Mouse (Mus musculus) brown adipose tissue, adult 24 weeks (tissue): ENCODE data around the gene Pde12. TPM values are rescaled to one million over a fixed set of nuclear protein-coding genes. Genes with fewer than 3 reads are reported as not detected.
A peak's percentile ranks its signal among the peaks of the same experiment; 100 is the strongest.

Source experiments
- H3K27ac ChIP-seq: fragments of 200-500 bp; replicated peaks from 2 replicates; pipeline ENCODE4 v1.5.1; 2012; ENCODE audit warnings: low read depth, mild to moderate bottlenecking, low read length
- H3K4me1 ChIP-seq: fragments of 200-500 bp; 2 replicates; pipeline ENCODE4 v1.6.1; 2012; ENCODE audit warnings: low read length, mixed read lengths; ENCODE audit not compliant: control insufficient read depth, insufficient read depth, insufficient read length
- H3K4me3 ChIP-seq: fragments of 200-500 bp; 2 replicates; pipeline ENCODE4 v1.5.1; 2012; ENCODE audit warnings: low read depth, mild to moderate bottlenecking, low read length, moderate library complexity; ENCODE audit not compliant: insufficient read depth
- polyA plus RNA-seq: library from polyadenylated mRNA; stranded (reverse); fragments of >200 nt; gene quantifications from 2 replicates; pipeline ENCODE4 v1.2.4, GENCODE M21; 2012; ENCODE audit not compliant: missing spikeins, insufficient read depth, insufficient read length

Gene Pde12
- polyA plus RNA-seq, 1 experiment, result 5.6 TPM

- Histone ChIP-seq H3K4me3 (no peak overlapping the region), H3K27ac (no peak overlapping the region), H3K4me1 (no peaks in the 10 kb centered on the region)
These were observed 7.2 kb downstream of the Pde12 start for GRCm38 (mm10) chr14:26662488-26662887.

- no peaks in the 10 kb centered on the region for H3K4me1 ChIP-seq
- H3K4me3 ChIP-seq, result no peak overlapping the region
- no peak overlapping the region for H3K27ac ChIP-seq
These were observed 7.7 kb downstream of the Pde12 start for GRCm38 (mm10) chr14:26662016-26662415.

DNA sequence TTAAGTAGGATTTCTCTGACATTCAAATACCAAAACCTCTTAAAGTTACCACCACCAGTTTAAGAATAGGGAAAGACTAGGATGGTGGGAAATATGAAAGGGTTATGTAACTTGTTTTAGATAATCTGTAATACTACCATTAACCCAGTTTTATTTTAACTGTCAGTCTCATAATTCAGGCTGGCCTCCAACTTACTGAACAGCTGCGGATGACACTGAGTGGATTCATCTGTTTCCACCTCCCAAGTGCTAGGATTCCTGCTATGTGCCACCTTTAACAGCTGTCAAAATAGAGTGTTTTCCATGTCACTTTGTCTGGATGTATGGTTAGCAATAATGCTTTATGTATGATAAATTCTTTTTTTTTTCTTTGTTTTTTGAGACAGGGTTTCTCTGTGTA, 9.4 kb downstream of the Pde12 start:
- no peak overlapping the region for H3K27ac ChIP-seq
- no peak overlapping the region for H3K4me3 ChIP-seq
- H3K4me1 ChIP-seq, result no peaks in the 10 kb centered on the region

DNA sequence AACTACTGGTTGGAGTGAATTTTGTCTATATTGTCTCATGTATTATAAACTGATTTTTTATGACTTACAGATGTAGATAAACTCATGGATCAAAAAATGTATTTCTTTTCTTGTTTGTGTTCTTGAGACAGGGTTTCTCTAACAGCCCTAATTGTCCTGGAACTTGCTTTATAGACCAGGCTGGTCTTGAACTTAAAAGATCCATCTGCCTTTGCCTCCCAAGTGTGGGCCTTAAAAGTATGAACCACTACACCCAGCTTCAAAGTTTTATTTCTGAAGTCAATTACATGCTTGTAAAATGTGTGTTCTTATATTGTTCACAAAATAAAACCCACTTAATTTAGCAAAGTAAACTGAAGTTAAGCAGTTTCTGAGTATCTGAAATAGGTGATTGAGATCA, 11.5 kb downstream of the Pde12 start:
- Histone ChIP-seq H3K4me1 (no peaks in the 10 kb centered on the region), H3K27ac (no peak overlapping the region), H3K4me3 (no peak overlapping the region)

- H3K4me1 ChIP-seq, result peaks cover 5% of the 10 kb centered on the region
- H3K4me3 ChIP-seq, result no peak overlapping the region
These were observed 17.8 kb downstream of the Pde12 start for GRCm38 (mm10) chr14:26651901-26652300.

DNA sequence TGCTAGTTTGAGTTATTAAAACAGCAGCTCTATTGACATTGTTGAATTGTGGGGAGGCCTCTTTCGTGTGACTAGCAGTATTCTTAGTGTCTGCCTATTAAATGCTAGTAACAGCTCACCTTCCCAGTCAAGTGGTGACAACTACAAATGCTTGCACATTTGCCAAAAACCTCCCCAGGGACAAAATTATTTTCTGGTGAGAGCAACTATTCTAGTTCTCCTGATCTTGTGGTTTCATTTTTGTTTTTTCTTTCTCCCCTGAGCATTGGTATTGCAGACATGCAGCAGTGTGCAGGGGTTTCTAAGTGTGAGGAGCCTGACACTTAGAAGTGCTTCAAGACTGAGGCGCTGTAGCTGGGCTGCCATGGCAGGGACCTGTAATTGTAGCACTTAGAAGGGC, 21.9 kb downstream of the Pde12 start:
- no peak overlapping the region for H3K27ac ChIP-seq
- H3K4me3 ChIP-seq, result no peak overlapping the region
- H3K4me1 ChIP-seq, result peaks cover 8% of the 10 kb centered on the region

More at GRCm38 (mm10) chr14:26651901-26652300, 17.8 kb downstream of the Pde12 start:
- no peak overlapping the region for H3K27ac ChIP-seq

GRCm38 (mm10) chr14:26645989-26646650, 23.6 kb downstream of the Pde12 start:
- no peak overlapping the region for H3K27ac ChIP-seq
- H3K4me3 ChIP-seq, result no peak overlapping the region
- H3K4me1 ChIP-seq, result peaks cover 8% of the 10 kb centered on the region

DNA sequence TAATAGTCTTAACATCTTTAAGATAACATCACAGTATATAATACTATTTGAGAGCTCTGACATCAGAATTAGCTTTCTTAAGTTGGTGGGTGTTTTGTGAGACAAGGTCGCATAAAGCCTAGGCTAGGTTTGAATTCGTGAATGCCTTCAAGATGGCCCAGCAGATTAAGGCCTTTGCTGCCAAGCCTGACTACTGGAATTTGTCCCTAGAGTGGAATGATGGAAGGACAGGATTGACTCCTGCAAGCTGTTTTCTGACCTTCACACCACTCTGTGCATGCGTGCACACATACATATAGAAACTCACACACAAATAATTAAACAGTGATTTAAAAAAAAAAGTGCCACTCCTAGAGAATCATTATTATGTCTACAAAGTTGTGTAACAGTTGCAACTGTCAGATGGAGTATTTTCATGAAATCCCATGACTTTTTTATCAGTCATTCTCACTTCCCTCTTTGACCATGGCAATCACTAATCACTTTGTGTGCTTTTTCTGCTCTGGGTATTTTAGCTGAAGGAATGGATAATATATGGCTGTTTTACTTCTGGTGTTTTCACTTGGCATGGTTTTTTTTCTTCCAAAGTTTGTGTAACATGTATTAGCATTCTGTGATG, 26.6 kb downstream of the Pde12 start:
- H3K4me3 ChIP-seq, result no peak overlapping the region
- H3K4me1 ChIP-seq, result peaks cover 8% of the 10 kb centered on the region
- H3K27ac ChIP-seq, result no peak overlapping the region

DNA sequence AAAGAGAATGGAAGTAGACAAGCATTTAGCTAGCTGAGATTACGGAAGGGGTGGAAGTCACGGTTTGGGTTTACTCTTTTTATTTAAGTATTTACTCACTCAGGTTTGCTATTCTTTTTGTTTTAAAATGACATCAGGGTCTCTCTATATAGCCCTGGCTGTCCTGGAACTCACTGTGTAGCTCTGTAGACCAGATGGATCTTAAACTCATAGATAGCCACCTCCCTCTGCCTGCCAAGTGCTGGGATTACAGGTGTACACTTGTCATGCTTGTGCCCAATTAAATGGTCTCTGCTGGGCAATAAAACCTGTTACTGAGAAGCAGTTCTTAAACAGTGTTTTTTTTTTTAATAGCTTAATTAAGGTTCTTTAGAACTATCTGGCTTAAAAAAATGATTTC, 29.7 kb downstream of the Pde12 start:
- H3K27ac ChIP-seq, result no peak overlapping the region

GRCm38 (mm10) chr14:26639251-26639650, 30.4 kb downstream of the Pde12 start:
- peak overlapping the region; percentile 47; the same call in 1 of the 2 replicates for H3K27ac ChIP-seq
- H3K4me3 ChIP-seq, result peak overlapping the region; percentile 89
- peaks cover 3% of the 10 kb centered on the region for H3K4me1 ChIP-seq

More for the DNA sequence above, 29.7 kb downstream of the Pde12 start:
- Histone ChIP-seq H3K4me3 (peak overlapping the region; percentile 38), H3K4me1 (peaks cover 3% of the 10 kb centered on the region)

GRCm38 (mm10) chr14:26638708-26639084, 31.0 kb downstream of the Pde12 start:
- Histone ChIP-seq H3K4me1 (peaks cover 3% of the 10 kb centered on the region), H3K4me3 (peak overlapping the region; percentile 89)

GRCm38 (mm10) chr14:26637851-26638707, 31.6 kb downstream of the Pde12 start, which contains the start of gene Arf4:
Gene Arf4 (plus strand): TSS chr14:26638074.
- Histone ChIP-seq H3K4me1 (peaks cover 2% of the 10 kb centered on the region), H3K27ac (peak within 1 kb of the TSS; percentile 96), H3K4me3 (peak within 1 kb of the TSS; percentile 89)

More at GRCm38 (mm10) chr14:26638708-26639084, 31.0 kb downstream of the Pde12 start:
- peak overlapping the region; percentile 96 for H3K27ac ChIP-seq

- peak overlapping the region; percentile 96 for H3K27ac ChIP-seq
- peak overlapping the region; percentile 67 for H3K4me3 ChIP-seq
- H3K4me1 ChIP-seq, result no peaks in the 10 kb centered on the region
These were observed 32.4 kb downstream of the Pde12 start for GRCm38 (mm10) chr14:26637025-26637850.

DNA sequence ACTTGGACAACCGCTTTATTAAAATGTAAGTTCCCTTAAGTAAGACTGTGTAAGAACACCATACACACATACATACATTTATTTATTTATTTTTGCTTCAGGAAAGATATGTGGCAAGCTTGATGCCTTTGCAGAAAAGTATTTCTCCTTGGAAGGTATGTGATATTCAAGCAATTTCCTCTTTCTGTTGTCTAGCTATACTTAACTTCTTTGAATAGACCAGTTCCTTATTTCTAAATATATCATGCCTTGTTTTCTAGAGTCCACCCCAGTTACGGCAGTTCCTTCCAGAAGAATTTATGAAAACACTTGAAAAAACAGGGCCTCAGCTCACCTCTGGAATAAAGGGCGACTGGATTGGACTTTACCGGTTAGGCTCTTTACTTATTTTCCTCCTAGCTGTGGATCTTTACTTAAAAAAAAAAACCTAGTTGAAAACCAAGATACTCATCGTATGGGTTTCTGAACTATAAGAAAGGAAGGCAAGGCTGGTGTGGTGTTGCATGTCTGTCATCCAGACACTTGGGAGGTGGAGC, 43.0 kb downstream of the Pde12 start:
- H3K4me1 ChIP-seq, result no peaks in the 10 kb centered on the region
- peak overlapping the region; percentile 31; the same call in 1 of the 2 replicates for H3K27ac ChIP-seq
- H3K4me3 ChIP-seq, result no peak overlapping the region
